Mouse (Mus musculus) forebrain, embryonic 15.5 days (tissue): ENCODE data around the gene Lgals12. TPM values are rescaled to one million over a fixed set of nuclear protein-coding genes. Genes with fewer than 3 reads are reported as not detected.

Experiments
- ATAC-seq: fragments of 200-750 bp; cut with Nextera tagmentation; replicated peaks from 2 replicates; pipeline ENCODE4 v1.8.0; 2017; ENCODE audit warnings: mild to moderate bottlenecking, moderate TSS enrichment, moderate library complexity
- H3K27ac ChIP-seq: fragments of 300-500 bp; sonication (generic); replicated peaks from 2 replicates; pipeline ENCODE4 v1.5.1; 2015; ENCODE audit warnings: mild to moderate bottlenecking, inconsistent platforms
- H3K27me3 ChIP-seq: fragments of 300-500 bp; sonication (generic); 2 replicates; pipeline ENCODE4 v1.6.1; 2015; ENCODE audit warnings: inconsistent platforms
- H3K36me3 ChIP-seq: fragments of 300-500 bp; sonication (generic); 2 replicates; pipeline ENCODE4 v1.6.1; 2015; ENCODE audit warnings: mild to moderate bottlenecking, inconsistent platforms
- H3K4me1 ChIP-seq: fragments of 300-500 bp; sonication (generic); 2 replicates; pipeline ENCODE4 v1.6.1; 2015; ENCODE audit warnings: inconsistent platforms
- H3K4me2 ChIP-seq: fragments of 300-500 bp; sonication (generic); replicated peaks from 2 replicates; pipeline ENCODE4 v1.6.1; 2015; ENCODE audit warnings: mild to moderate bottlenecking, inconsistent platforms
- H3K4me3 ChIP-seq: fragments of 300-500 bp; sonication (generic); 2 replicates; pipeline ENCODE4 v1.5.1; 2015; ENCODE audit warnings: mild to moderate bottlenecking, inconsistent platforms
- H3K9ac ChIP-seq: fragments of 300-500 bp; sonication (generic); replicated peaks from 2 replicates; pipeline ENCODE4 v1.6.1; 2015; ENCODE audit warnings: mild to moderate bottlenecking, inconsistent platforms
- H3K9me3 ChIP-seq: fragments of 300-500 bp; sonication (generic); 2 replicates; pipeline ENCODE4 v1.6.1; 2016; ENCODE audit warnings: inconsistent platforms
- WGBS: fragments of 180-500 bp; shearing (Covaris S2); methylation state at CpG from one replicate; pipeline ENCODE4 v1.1.7; 2015; ENCODE audit warnings: mixed read lengths; 5-methylcytosine and 5-hydroxymethylcytosine counted together
- polyA plus RNA-seq: library from polyadenylated mRNA; unstranded; fragments of >200 nt; fragmentation: Nextera tagmentation; extraction: Ambion mirVana; gene quantifications from 2 replicates; pipeline ENCODE4 v1.2.1, GENCODE M21; 2015

Lgals12 gene
- 0.08 and 0.28 TPM in 2 replicates for polyA plus RNA-seq

DNA sequence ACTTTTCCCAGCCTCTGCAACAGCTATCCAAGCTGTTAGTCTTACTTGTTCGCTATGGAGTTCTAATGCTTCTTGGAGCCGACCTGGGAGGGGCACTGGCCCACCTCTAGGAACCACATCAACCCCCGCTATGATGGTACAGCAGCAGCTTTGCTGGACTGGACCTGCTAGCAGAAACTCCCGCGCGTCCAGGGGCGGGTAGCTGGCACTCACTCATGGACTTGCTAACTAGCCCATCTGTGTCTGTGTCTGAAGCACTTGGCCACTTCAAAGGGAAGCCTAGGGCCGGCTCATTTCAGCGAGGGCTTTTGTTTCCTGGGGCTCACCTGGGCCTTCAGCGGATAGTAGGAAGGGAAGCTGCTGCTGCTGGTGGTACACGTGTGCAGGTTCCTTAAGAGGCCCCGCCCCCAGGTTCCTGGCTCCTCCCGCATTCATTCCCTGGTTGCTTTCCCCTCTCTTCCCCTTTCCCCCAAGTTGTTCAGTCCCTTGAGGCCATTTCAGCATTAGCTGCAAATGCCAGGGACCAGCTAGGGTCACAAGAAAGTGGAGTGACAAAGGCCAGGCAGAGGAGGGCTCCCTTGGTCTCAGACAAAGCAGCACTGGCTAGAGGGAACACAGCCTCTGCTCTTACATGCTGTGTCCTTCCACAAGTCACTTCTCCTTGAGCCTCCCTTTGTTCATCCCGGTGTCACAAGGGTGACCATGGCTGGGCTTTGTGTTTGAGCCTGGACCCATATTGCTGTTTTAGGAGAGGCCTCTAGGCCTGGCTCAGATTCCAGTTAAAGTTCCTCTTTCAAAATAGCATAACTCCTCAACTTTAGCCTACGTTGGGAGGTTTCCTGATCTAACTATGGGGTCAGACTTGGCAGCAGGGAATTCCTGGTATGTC lies at the start of gene Lgals12:
Lgals12 (minus strand) TSS at position 393 of the 889 bp plus-strand sequence.
- Histone ChIP-seq H3K4me2 (peak within 1 kb of the TSS; percentile 59), H3K27me3 (no peaks in the 10 kb centered on the region), H3K27ac (peak within 1 kb of the TSS; percentile 73), H3K9ac (0 out of 2 replicates have a peak within 1 kb of the TSS, but pooled peaks have one; percentile 25), H3K36me3 (no peaks in the 10 kb centered on the region), H3K4me1 (peaks cover 28% of the 10 kb centered on the region), H3K9me3 (no peaks in the 10 kb centered on the region), H3K4me3 (peak within 1 kb of the TSS; percentile 33)
- WGBS: 3% methylated on average over 15 of the region's 15 CpGs
- ATAC-seq: peak; percentile 59

DNA sequence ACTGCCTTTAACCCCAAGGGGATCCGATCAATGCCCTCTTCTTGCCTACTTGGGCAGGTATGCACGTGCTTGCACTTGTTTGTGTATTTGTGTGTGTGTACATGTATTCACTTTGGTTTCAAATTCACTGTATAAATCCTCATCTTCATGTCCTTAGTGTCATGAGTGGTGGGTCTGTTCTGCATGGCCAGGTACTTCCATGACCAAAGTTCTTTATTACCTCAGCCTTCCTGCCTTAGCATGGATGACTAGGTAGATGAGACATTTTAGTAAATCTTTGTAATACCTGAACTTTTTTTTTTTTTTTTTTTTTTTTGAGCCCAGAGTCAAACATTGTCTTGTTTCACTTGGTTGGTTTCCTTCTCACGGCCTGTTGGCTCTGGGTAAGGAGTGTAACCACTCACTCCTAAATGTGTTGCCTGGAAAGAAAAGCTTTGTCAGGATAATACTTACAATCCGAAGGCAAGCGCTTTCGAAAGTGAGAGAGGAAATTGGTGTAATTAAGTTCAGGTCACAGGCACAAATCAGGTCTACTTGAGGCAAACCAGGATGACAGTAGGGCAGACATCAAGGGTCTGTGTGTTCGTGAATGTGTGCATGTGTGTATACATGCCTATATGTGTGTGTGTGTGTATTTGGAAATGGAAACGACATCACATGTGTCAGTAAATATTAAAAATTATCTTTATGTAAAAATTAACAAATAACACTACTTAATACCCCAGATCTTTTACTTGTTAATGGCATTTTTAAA lies 42.1 kb upstream of the Lgals12 start:
- WGBS: 85% methylated on average over 8 of the region's 8 CpGs
- ATAC-seq: no peak
- H3K4me3 ChIP-seq: no peak overlapping the region

DNA sequence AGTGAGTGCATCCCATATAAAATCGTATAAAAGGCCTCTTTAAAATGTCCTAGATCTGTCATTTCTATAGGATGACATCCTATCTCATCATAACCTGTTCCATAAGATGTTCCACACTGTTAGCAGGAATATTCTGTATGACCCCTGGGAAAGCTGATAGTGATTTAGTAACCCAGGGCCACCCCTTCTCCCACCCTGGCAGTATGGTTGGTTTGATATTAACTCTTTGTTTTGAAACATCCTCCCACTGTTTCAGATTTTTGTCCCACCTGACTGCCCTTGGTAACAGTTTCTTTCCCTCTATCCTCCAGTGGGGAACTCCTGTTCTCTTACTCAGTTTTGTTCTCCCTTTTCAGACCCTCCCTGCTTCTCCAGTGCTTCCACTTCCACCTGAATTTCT lies 26.8 kb upstream of the Lgals12 start:
- Histone ChIP-seq H3K27me3 (no peaks in the 10 kb centered on the region), H3K4me1 (no peaks in the 10 kb centered on the region), H3K9ac (no peak overlapping the region), H3K4me2 (no peak overlapping the region), H3K9me3 (no peaks in the 10 kb centered on the region), H3K27ac (no peak overlapping the region), H3K4me3 (no peak overlapping the region), H3K36me3 (no peaks in the 10 kb centered on the region)
- WGBS: 71% methylated on average over 1 of the region's 1 CpGs
- no peak for ATAC-seq

More for the DNA sequence above, 42.1 kb upstream of the Lgals12 start:
- no peaks in the 10 kb centered on the region for H3K9me3 ChIP-seq
- H3K27me3 ChIP-seq: no peaks in the 10 kb centered on the region
- H3K27ac ChIP-seq: no peak overlapping the region
- H3K9ac ChIP-seq: no peak overlapping the region
- H3K36me3 ChIP-seq: no peaks in the 10 kb centered on the region
- H3K4me2 ChIP-seq: no peak overlapping the region
- H3K4me1 ChIP-seq: no peaks in the 10 kb centered on the region

DNA sequence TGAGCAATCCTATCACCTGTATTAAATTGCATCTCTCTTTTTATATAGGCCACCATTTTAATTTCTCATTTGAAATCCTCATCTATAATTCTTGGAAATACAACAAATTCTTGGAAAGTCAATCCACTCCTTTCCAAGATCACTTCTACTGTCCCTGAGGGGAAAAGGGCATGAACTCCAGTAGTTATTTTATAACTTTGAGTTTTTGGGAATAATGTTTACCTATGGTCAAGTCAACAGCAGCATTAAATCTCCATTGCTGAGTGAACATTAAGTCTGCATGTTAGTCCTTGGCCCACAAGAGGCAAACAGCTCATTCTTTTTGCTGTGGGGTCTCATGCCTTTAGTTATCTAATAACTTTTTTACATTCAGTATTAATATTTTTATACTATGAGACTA lies 26.0 kb upstream of the Lgals12 start:
- H3K9ac ChIP-seq: no peak overlapping the region
- no peaks in the 10 kb centered on the region for H3K27me3 ChIP-seq
- H3K4me2 ChIP-seq: no peak overlapping the region
- no peak for ATAC-seq
- H3K4me3 ChIP-seq: no peak overlapping the region
- H3K9me3 ChIP-seq: no peaks in the 10 kb centered on the region
- no peak overlapping the region for H3K27ac ChIP-seq
- H3K36me3 ChIP-seq: no peaks in the 10 kb centered on the region
- H3K4me1 ChIP-seq: no peaks in the 10 kb centered on the region

DNA sequence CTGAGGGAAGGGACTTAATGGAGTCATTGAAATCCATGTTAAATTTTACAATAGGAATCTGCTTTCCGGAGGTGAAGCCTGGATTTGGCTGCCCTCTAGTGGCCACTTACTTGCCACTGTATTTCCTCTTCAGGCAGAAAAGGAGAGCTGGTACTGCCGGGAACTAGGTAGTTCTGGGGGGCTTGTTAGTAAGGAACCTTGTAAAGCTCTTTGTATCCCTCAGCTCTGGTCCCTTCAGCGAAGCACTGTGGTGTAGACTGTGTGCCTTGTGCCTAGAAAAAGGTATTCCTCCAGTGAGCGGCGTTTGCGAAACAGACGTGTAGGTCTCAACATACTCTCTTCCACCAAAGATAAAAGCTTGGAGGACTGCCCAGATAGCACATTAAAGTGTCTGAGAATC lies 10.7 kb upstream of the Lgals12 start:
- H3K9ac ChIP-seq: no peak overlapping the region
- no peak overlapping the region for H3K4me3 ChIP-seq
- H3K27ac ChIP-seq: no peak overlapping the region
- H3K9me3 ChIP-seq: no peaks in the 10 kb centered on the region
- no peaks in the 10 kb centered on the region for H3K27me3 ChIP-seq
- ATAC-seq: peak; percentile 51; the same call in 1 of the 2 replicates
- H3K36me3 ChIP-seq: no peaks in the 10 kb centered on the region
- no peaks in the 10 kb centered on the region for H3K4me1 ChIP-seq
- no peak overlapping the region for H3K4me2 ChIP-seq
- WGBS: 40% methylated on average over 7 of the region's 7 CpGs

DNA sequence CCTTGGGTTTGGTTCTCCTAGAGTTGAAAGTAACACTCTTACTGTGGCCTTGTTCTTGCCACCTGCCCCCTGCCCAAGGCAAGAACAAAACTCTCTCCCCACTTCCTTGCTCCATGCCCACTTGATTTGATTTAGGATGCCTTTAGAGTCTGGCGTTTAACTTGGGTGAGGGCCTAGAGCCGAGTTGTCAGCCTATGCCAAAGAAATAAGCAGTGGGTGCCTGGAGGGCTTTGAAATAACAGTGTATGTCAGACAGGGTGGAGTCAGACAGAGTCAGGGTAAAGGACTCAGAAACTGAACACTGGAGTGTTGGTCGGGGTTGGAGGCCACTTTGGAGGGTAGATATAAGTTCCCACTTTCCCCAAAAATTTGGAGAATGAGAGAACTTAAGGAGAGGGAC lies 10.1 kb upstream of the Lgals12 start:
- no peak overlapping the region for H3K4me3 ChIP-seq
- H3K9ac ChIP-seq: no peak overlapping the region
- WGBS: 50% methylated on average over 3 of the region's 3 CpGs
- peaks cover 4% of the 10 kb centered on the region; the same call in 1 of the 2 replicates for H3K4me1 ChIP-seq
- H3K9me3 ChIP-seq: no peaks in the 10 kb centered on the region
- H3K36me3 ChIP-seq: no peaks in the 10 kb centered on the region
- ATAC-seq: no peak
- no peak overlapping the region for H3K27ac ChIP-seq
- H3K4me2 ChIP-seq: no peak overlapping the region
- no peaks in the 10 kb centered on the region for H3K27me3 ChIP-seq

DNA sequence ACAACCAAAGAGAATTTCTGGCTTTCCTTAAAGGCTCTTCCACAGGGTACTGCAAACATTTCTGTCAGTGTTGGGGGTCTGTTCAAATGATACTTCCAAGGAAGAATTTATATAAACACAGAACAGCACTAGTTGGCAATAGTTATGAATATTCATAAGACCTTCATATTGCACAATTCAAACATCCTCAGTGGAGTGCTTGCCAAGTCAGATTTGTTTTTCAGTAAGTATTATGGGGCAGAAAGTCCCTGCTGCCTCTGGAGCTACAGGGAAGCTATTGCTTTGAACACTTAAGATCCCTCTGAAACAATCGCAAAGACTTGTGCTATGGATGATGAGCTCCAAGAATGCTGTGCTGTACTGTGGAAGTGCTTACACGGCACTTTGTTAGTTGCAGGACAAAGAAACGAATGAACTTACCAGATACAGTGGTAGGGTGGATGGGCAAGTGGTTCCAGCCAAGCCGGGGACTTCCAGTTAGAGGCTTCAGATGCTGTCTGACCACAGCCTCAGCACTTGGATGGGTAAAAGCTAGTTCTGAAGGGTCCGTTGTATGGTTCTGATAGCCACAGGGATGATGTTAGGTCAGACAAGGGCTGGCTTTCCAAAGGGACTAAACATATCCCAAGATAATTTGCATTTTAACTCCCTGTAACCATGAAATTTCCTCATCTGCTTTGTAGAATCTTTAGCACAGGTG lies 9.4 kb upstream of the Lgals12 start:
- WGBS: 75% methylated on average over 5 of the region's 5 CpGs

DNA sequence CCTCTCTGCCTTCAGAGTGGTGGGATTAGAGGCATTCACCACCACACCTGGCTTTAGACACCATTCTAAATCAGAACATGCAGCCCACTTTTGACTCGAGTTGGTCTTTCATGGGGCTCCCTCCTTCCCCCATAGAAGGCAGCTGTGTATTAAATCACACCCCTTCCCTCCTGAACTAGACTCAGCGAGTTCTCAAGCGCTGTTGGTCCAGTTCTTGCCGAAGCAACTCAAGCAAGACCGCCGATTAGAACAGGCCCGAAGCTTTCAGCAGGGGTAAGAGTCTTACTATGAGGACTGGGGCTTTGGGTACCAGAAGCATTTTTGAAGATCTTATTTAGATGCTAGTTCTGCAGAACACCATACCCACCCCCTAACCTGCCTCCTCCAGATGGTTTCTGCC lies 6.2 kb upstream of the Lgals12 start:
- no peaks in the 10 kb centered on the region for H3K36me3 ChIP-seq
- H3K27me3 ChIP-seq: no peaks in the 10 kb centered on the region
- 84% methylated on average over 7 of the region's 7 CpGs for WGBS
- ATAC-seq: no peak
- no peak overlapping the region for H3K9ac ChIP-seq
- no peak overlapping the region for H3K27ac ChIP-seq
- no peaks in the 10 kb centered on the region for H3K9me3 ChIP-seq
- no peak overlapping the region for H3K4me2 ChIP-seq
- peaks cover 4% of the 10 kb centered on the region; the same call in 1 of the 2 replicates for H3K4me1 ChIP-seq
- no peak overlapping the region for H3K4me3 ChIP-seq

More for the DNA sequence above, 9.4 kb upstream of the Lgals12 start:
- no peak for ATAC-seq
- H3K4me1 ChIP-seq: peaks cover 4% of the 10 kb centered on the region; the same call in 1 of the 2 replicates
- H3K27ac ChIP-seq: no peak overlapping the region
- no peaks in the 10 kb centered on the region for H3K36me3 ChIP-seq
- no peak overlapping the region for H3K9ac ChIP-seq
- H3K9me3 ChIP-seq: no peaks in the 10 kb centered on the region
- no peak overlapping the region for H3K4me3 ChIP-seq
- no peaks in the 10 kb centered on the region for H3K27me3 ChIP-seq
- no peak overlapping the region for H3K4me2 ChIP-seq

DNA sequence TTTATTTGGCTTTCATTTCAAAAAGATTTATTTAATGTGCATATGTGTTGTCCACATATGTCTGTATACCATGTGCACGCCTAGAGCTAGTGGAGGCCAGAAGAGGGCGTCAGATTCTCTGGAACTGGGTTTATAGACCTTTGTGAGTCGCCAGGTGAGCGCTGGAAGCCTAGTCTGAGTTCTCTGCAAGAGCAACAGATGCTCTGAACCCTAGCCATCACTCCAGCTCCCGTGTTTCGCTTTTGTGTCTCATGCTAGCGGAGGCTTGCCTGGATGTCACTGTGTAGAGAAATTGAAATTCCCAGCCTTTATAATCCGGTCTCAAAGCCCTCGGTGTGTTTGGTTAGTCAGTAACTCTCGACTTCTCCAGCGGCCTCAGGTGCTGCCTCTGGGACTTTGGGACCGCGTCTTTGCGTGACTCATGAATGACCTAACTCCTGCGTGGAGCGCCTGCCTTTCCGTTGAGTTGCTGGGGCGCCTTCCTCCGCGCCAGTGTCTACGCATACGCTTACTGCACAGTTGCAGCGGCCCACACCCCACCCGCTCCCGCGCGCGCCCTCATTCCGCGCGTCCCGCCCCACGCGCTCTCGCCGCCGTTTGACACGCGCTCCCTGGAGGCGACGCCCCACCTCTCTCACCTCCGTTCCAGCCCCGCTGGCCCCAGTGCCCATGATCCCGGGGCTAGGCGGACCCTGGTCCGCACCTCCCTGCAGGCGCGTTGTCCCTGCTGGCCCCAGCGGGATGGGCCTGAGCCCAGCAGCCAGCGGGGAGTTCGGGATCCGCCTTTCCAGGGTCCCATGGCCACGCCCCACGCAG lies 5.2 kb upstream of the Lgals12 start, which contains the start of gene Hrasls5:
Hrasls5 (plus strand) TSS at position 600 of the 816 bp plus-strand sequence.
- Histone ChIP-seq H3K27me3 (no peaks in the 10 kb centered on the region), H3K4me2 (peak within 1 kb of the TSS; percentile 78), H3K4me1 (peaks cover 10% of the 10 kb centered on the region), H3K9me3 (no peaks in the 10 kb centered on the region), H3K4me3 (peak within 1 kb of the TSS; percentile 45), H3K36me3 (no peaks in the 10 kb centered on the region), H3K27ac (no peak within 1 kb of the TSS), H3K9ac (peak within 1 kb of the TSS; percentile 44)
- peak; percentile 82 for ATAC-seq
- WGBS: 3% methylated on average over 54 of the region's 54 CpGs

DNA sequence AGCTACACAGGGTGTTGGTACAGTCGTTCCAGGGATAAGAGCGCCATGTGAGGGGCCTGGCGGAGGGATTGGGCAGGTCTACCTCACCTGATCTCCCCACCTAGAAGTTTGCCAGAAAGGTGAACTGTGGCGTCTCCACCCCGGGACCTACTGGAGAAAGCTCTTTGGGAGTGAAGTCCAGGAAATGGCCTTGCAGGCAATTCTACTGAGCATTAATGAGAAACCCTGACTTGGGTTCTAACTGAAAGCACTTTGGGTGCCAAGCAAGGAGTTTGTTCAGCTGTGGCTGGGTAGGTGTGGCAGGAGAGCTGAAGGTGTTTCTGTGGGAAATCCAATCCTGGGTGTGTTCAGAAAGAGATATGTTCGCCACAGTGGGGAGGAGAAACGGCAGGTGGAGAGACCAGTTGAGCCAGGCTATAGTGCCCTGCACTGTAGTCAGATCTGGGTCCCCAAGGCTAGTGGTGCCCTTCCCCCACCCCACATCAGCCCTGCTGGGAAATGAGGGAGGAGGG lies 753 bp upstream of the Lgals12 start:
- peak overlapping the region; percentile 73; the same call in 1 of the 2 replicates for H3K27ac ChIP-seq
- ATAC-seq: no peak
- no peak overlapping the region for H3K4me2 ChIP-seq
- no peaks in the 10 kb centered on the region for H3K27me3 ChIP-seq
- H3K9me3 ChIP-seq: no peaks in the 10 kb centered on the region
- H3K4me1 ChIP-seq: peaks cover 32% of the 10 kb centered on the region
- no peak overlapping the region for H3K4me3 ChIP-seq
- H3K36me3 ChIP-seq: no peaks in the 10 kb centered on the region
- no peak overlapping the region for H3K9ac ChIP-seq
- 80% methylated on average over 7 of the region's 7 CpGs for WGBS
